ENCODE assay signal across 21 mouse cellular contexts in the genomic region with DNA sequence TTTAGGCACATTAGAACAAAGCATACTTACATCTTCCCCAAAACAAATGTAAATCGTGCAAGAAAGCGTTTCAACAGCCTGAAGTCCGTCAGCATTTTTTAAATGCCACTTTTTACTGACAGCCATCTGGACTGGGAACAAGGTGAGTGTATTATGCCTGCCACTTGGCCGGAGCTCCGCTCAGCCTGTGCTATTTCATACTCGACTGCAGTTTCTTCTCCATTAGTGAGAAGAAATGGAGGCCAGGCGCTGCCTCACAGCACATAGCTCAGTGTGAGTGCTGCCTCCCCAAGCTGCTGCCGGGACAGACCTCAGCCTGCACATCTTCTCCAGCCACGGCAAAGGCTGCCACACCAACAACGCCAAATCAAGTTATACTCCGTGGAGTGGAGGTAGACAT.
DNase-seq lines count a peak whose midpoint lies in the region; ATAC-seq lines count a peak whose summit lies in the region.
"Had no signal": no experiment of that assay in that cellular context is flagged by ENCODE, and none has a peak within 500 bp of the region (broad histone marks: within the 10 kb centered on the region; RNA-seq: fewer than 3 reads in every experiment).

No protein-coding gene starts in this region.

- ATAC-seq in neural tube, embryonic 13.5 days (ENCODE audit: low read depth): no peak
- ATAC-seq in limb, embryonic 13.5 days (ENCODE audit: low FRiP score, low read depth): no peak
- ATAC-seq: forebrain, embryonic 14.5 days had no signal

- H3K36me3 ChIP-seq in neural tube, embryonic 13.5 days: peaks cover 5% of the 10 kb centered on the region; the same call in 1 of the 2 replicates
- no peaks in the 10 kb centered on the region for H3K36me3 ChIP-seq in limb, embryonic 13.5 days
- H3K36me3 ChIP-seq: embryonic facial prominence, embryonic 13.5 days; heart, embryonic 10.5 days; lung, embryonic 15.5 days; midbrain, embryonic 12.5 days had no signal

- peaks cover 15% of the 10 kb centered on the region for H3K4me1 ChIP-seq in neural tube, embryonic 13.5 days (replicated peaks)
- H3K4me1 ChIP-seq in limb, embryonic 13.5 days: no peaks in the 10 kb centered on the region
- H3K4me1 ChIP-seq: embryonic facial prominence, embryonic 13.5 days; heart, embryonic 10.5 days; lung, embryonic 15.5 days; midbrain, embryonic 12.5 days had no signal

- H3K9me3 ChIP-seq in neural tube, embryonic 13.5 days: peaks cover 7% of the 10 kb centered on the region
- H3K9me3 ChIP-seq in limb, embryonic 13.5 days: peaks cover 14% of the 10 kb centered on the region
- H3K9me3 ChIP-seq: lung, embryonic 15.5 days had no signal

- no peak overlapping the region for H3K9ac ChIP-seq in neural tube, embryonic 13.5 days
- no peak overlapping the region for H3K9ac ChIP-seq in limb, embryonic 13.5 days
- H3K9ac ChIP-seq: embryonic facial prominence, embryonic 13.5 days; liver, embryonic 14.5 days; lung, embryonic 15.5 days; midbrain, embryonic 12.5 days had no signal

- H3K4me2 ChIP-seq in neural tube, embryonic 13.5 days: no peak overlapping the region
- H3K4me2 ChIP-seq in limb, embryonic 13.5 days (replicated peaks): 0 out of 2 replicates have a peak overlapping the region, but pooled peaks have one; percentile 0
- H3K4me2 ChIP-seq: embryonic facial prominence, embryonic 13.5 days; lung, embryonic 15.5 days; midbrain, embryonic 12.5 days had no signal

- 77% methylated on average over 11 of the region's 11 CpGs for WGBS in neural tube, embryonic 13.5 days
- WGBS in limb, embryonic 13.5 days: 51% methylated on average over 11 of the region's 11 CpGs

- H3K27me3 ChIP-seq in neural tube, embryonic 13.5 days: no peaks in the 10 kb centered on the region
- no peaks in the 10 kb centered on the region for H3K27me3 ChIP-seq in limb, embryonic 13.5 days
- H3K27me3 ChIP-seq: embryonic facial prominence, embryonic 13.5 days; lung, embryonic 15.5 days; midbrain, embryonic 12.5 days had no signal

- DNase-seq in neural tube, embryonic 10.5 days (ENCODE audit: extremely low spot score, low spot score): no peak
- peak; percentile 73 for DNase-seq in cerebellum, adult 8-10 months
- no peak for DNase-seq in adrenal gland, postnatal 4 days (ENCODE audit: low spot score in 2 of 2)
- DNase-seq in heart, adult 18-20 months: no peak
- no peak for DNase-seq in embryo, embryonic 10.5 days (ENCODE audit: low spot score)
- DNase-seq: adrenal gland, adult 2 months; kidney, adult 18-20 months; retina, postnatal 1 day; right cerebral cortex, postnatal 4 days had no signal

- no peak overlapping the region for H3K4me3 ChIP-seq in neural tube, embryonic 13.5 days
- H3K4me3 ChIP-seq in limb, embryonic 13.5 days: no peak overlapping the region
- H3K4me3 ChIP-seq: embryonic facial prominence, embryonic 13.5 days; heart, embryonic 10.5 days; lung, embryonic 15.5 days; midbrain, embryonic 12.5 days; myocyte had no signal

- H3K27ac ChIP-seq in neural tube, embryonic 13.5 days (replicated peaks): peak overlapping the region; percentile 52; the same call in 1 of the 2 replicates
- H3K27ac ChIP-seq in limb, embryonic 13.5 days: peak overlapping the region; percentile 56; the same call in 1 of the 2 replicates
- H3K27ac ChIP-seq: embryonic facial prominence, embryonic 13.5 days; heart, embryonic 10.5 days; kidney, postnatal 0 days; liver, embryonic 14.5 days; lung, embryonic 15.5 days; macrophage; midbrain, embryonic 12.5 days; stomach, postnatal 0 days had no signal
